Mouse (Mus musculus) lung, postnatal 10 days (tissue): ENCODE measurements at regions not wholly inside any gene's neighbourhood (a gene's known extent, or its start where the extent isn't known, plus 50 kb on each side); places are given as distances from the start of the nearest gene placed in this dataset.
"Not testable (repeated sequence)": the region's sequence is repeated elsewhere in the genome, so short reads cannot be mapped to it uniquely, and the experiment has no call there.

ENCODE experiments used
- DNase-seq: peaks from one replicate; pipeline ENCODE4 v3.0.0; 2021

GRCm38 (mm10) chr15:32749971-32750370 lies 505.4 kb downstream of the Sema5a start:
- DNase-seq: no peak

- DNase-seq: no peak
These were observed 507.4 kb downstream of the Sema5a start for GRCm38 (mm10) chr15:32751991-32752390.

GRCm38 (mm10) chr15:32760141-32760540 lies 515.5 kb downstream of the Sema5a start:
- no peak for DNase-seq

- peak; percentile 49 for DNase-seq
These were observed 521.5 kb downstream of the Sema5a start for GRCm38 (mm10) chr15:32766011-32766701.

- DNase-seq: no peak
These were observed 522.3 kb downstream of the Sema5a start for GRCm38 (mm10) chr15:32766746-32767471.

DNA sequence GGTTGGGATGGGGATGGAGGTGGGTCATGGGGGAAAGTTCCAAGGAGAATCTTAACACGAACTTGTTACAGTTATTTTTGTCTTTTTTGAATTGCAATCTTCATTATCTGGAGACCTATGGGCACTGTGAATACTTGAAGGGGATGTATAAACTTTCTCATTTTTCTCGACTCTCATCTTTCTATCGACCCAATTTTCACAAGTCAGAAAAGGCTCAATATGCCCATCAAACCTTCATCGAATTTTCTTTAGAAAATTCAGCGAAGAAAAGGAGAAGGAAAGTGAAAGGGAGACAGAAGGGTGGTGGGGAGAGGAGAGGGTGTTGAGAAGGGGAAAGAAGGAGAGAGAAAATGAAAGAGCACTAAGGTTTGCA lies 533.6 kb downstream of the Sema5a start:
- DNase-seq: not testable (repeated sequence)

DNA sequence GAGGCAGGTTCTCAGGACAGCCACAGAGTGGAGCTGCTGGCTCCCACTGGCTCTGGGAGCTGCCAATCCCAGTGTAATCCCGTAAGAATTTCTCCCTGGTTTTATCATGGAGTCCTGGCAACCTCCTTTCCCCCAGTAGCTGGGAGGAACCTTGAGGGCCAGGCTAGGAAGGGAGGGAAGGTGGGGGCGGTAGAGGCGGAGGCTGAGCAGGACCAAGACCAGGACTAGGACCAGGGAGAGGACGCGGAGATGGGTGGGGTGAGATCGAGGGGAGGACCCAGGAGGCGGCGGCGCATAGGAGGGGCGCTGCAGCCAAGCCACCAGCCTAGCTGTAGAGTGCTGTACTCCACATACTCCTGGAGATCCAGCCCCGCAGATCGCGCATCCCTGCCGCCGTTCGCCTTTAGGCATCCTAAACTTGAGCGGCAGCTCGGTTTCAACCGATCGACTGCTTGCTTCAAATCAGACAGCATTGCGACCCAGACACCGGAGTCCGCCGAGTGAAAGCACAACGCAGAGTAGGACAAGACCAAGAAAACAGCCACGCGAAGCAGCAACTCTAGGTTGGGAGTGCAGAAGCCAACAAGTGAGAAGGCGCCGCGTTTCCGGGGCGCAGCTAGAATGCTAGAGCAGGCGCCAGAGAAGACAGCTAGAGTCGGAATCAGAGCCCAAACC lies 534.1 kb downstream of the Sema5a start:
- DNase-seq: peak; percentile 92

DNA sequence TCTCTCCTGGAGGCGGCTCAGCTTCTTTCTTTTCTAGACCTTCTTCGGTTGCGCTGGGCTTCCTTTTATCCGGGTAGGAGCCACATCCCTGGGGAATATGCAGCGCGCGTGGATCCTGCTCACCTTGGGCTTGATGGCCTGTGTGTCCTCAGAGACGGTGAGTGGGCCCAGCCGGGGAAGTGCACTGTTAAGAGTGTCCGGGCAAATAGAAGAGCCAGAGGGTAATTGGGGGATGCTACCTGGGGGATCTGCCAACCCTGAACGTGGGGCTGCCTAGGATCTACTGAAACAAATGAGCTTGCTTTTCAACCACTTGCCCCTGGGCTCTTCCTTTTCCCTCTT lies 534.6 kb downstream of the Sema5a start:
- not testable (repeated sequence) for DNase-seq

- DNase-seq: not testable (repeated sequence)
These were observed 537.0 kb downstream of the Sema5a start for GRCm38 (mm10) chr15:32781609-32782008.

DNA sequence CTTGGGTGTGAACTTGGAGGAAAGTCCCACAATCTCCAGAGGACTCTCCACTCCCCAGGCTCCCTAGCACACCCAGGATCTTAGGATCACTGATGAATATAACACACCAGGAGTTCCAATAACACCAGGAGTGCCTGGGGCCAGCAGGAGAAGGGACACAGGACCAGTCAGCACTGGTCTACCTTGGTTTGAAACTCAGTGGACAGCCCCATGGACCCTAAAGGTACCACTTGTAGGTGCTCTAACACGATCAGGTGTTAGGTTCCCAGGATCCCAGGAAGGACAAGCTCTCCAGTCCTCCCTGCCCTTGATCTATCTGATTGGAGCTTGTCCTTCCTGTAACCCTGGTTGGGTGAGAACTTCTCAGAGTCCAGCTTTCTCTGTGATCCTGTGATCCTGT lies 554.6 kb downstream of the Sema5a start:
- no peak for DNase-seq

DNA sequence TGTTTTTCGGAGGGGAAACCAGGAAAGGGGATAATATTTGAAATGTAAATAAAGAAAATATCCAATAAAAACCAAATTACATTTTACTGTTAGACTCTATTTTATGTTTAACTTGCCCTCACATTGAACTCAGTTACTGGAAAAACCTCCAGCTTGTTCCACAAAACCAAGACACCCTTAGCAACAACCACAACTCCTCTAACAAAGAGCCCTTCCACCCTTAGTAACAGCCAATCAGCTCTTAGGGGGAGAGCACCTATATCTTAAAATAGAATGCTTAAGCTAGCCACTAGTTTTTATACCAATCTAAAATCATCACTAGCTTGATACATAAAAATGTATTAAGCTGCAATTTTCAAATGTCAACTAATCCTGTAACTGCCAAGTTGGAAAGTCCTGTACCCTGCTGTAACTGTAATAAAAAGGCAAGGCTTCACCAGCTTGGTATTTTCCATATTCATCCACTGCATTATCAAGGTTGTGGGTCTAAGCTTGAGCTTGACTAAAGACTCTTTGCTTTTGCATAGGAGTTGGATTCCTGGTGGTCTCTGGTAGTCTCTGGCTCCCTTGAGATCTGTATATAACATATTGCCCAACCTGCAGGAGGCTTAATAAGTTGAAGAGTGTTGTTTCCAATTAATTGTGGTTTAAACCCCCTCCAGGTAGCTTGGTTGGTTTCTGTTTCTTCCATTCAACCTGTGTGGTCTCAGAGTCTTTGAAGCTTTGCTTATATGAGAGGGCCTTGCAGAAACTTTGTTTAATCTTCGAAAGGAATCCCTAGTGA lies 566.4 kb downstream of the Sema5a start:
- no peak for DNase-seq

- no peak for DNase-seq
These were observed 595.4 kb downstream of the Sema5a start for GRCm38 (mm10) chr15:32839966-32840365.
